14 mouse cellular contexts compared by ENCODE assay signal in genomic region chr1:92742881-92743621, GRCm38 (mm10).
DNase-seq lines count a peak whose midpoint lies in the region; ATAC-seq and TF ChIP-seq lines count a peak whose summit lies in the region.
"Had no signal": no experiment of that assay in that cellular context is flagged by ENCODE, and none has a peak within 500 bp of the region (broad histone marks: within the 10 kb centered on the region; RNA-seq: fewer than 3 reads in every experiment).

No protein-coding gene starts in this region.

- no peaks in the 10 kb centered on the region for H3K9me3 ChIP-seq in kidney, postnatal 0 days (replicated peaks; ENCODE audit: low read length)
- H3K9me3 ChIP-seq: forebrain, embryonic 15.5 days; heart, embryonic 13.5 days had no signal

- peak; percentile 26; the same call in 1 of the 2 replicates for TF ChIP-seq CTCF in kidney, postnatal 0 days (IDR thresholded peaks at IDR 0.05; ENCODE audit: low read depth)

- H3K9ac ChIP-seq in kidney, postnatal 0 days (ENCODE audit: low read depth, low read length): no peak overlapping the region
- H3K9ac ChIP-seq: forebrain, embryonic 15.5 days; heart, embryonic 13.5 days had no signal

- H3K27me3 ChIP-seq in kidney, postnatal 0 days (ENCODE audit: insufficient read depth, low read length): no peaks in the 10 kb centered on the region
- H3K27me3 ChIP-seq: forebrain, embryonic 15.5 days had no signal

- no peaks in the 10 kb centered on the region for H3K36me3 ChIP-seq in kidney, postnatal 0 days (ENCODE audit: insufficient read depth, low read length)
- H3K36me3 ChIP-seq: forebrain, embryonic 15.5 days; heart, embryonic 13.5 days had no signal

- DNase-seq in cerebellum, postnatal 14 days: peak; percentile 57 to 62
- DNase-seq in cerebellum, adult 11 months: no peak
- peak; percentile 31 for DNase-seq in kidney, postnatal 0 days (ENCODE audit: low spot score)
- DNase-seq in kidney, adult 8-10 months: no peak
- peak; percentile 25 for DNase-seq in MN1 (ENCODE audit: low spot score)
- peak; percentile 24 for DNase-seq in embryo, embryonic 10.5 days (ENCODE audit: low spot score)
- no peak for DNase-seq in left cerebral cortex, adult 18-20 months (ENCODE audit: low spot score in 2 of 2)
- DNase-seq in layer of hippocampus, adult 9-10 months (ENCODE audit: low spot score): no peak
- DNase-seq: kidney, adult 11 months; lung, postnatal 4 days had no signal

- H3K27ac ChIP-seq in kidney, postnatal 0 days: no peak overlapping the region
- H3K27ac ChIP-seq: forebrain, embryonic 15.5 days; heart, embryonic 13.5 days had no signal

- no peak overlapping the region for H3K4me3 ChIP-seq in kidney, postnatal 0 days (replicated peaks; ENCODE audit: low read depth, low read length)
- H3K4me3 ChIP-seq: forebrain, embryonic 15.5 days; heart, embryonic 13.5 days; myocyte had no signal

- no peak overlapping the region for H3K4me2 ChIP-seq in kidney, postnatal 0 days (ENCODE audit: low read length)
- H3K4me2 ChIP-seq: forebrain, embryonic 15.5 days; heart, embryonic 13.5 days had no signal

- WGBS in kidney, postnatal 0 days: 54% methylated on average over 4 of the region's 4 CpGs

- ATAC-seq in kidney, postnatal 0 days (replicated peaks; ENCODE audit: low FRiP score, low read depth): no peak
- ATAC-seq: CD4-positive, CD25-positive, alpha-beta regulatory T cell, adult 4 months; forebrain, embryonic 15.5 days had no signal

- 0 out of 2 replicates have a peak, but pooled peaks cover 4% of the 10 kb centered on the region for H3K4me1 ChIP-seq in kidney, postnatal 0 days (replicated peaks; ENCODE audit: insufficient read depth, low read length)

Comparison
In these comparisons a context has a peak if more than half of its experiments do, and no peak if none do; other contexts are left out.
1. DNase-seq: peak in cerebellum, postnatal 14 days (2 of 2), kidney, postnatal 0 days (single experiment), MN1 (single experiment) and embryo, embryonic 10.5 days (single experiment); none in cerebellum, adult 11 months (single experiment), kidney, adult 8-10 months (0 of 2), left cerebral cortex, adult 18-20 months (0 of 2) and layer of hippocampus, adult 9-10 months (single experiment).